Mouse (Mus musculus) neural tube, embryonic 11.5 days (tissue): ENCODE results near the gene Tomm40l. TPM values are rescaled to one million over a fixed set of nuclear protein-coding genes. Genes with fewer than 3 reads are reported as not detected.
A peak's percentile ranks its signal among the peaks of the same experiment; 100 is the strongest.

Experiments used
- ATAC-seq: fragments of 200-750 bp; cut with Nextera tagmentation; 2 replicates; pipeline ENCODE4 v1.8.0; 2017; ENCODE audit warnings: moderate number of reproducible peaks, mild to moderate bottlenecking, moderate TSS enrichment, moderate library complexity; ENCODE audit not compliant: insufficient read depth, low FRiP score, low TSS enrichment
- DNase-seq: peaks from one replicate; pipeline ENCODE4 v3.0.0-alpha.2; 2015; ENCODE audit warnings: low spot score
- H3K27ac ChIP-seq: fragments of 300-500 bp; sonication (generic); 2 replicates; pipeline ENCODE4 v1.5.1; 2014; ENCODE audit warnings: low read depth, mild to moderate bottlenecking, low read length
- H3K27me3 ChIP-seq: fragments of 300-500 bp; sonication (generic); 2 replicates; pipeline ENCODE4 v1.6.1; 2014; ENCODE audit warnings: mild to moderate bottlenecking, low read length, mixed read lengths; ENCODE audit not compliant: control insufficient read depth, insufficient read depth
- H3K36me3 ChIP-seq: fragments of 300-500 bp; sonication (generic); 2 replicates; pipeline ENCODE4 v1.6.1; 2014; ENCODE audit warnings: mild to moderate bottlenecking, low read length, moderate library complexity, mixed read lengths; ENCODE audit not compliant: control insufficient read depth, insufficient read depth
- H3K4me1 ChIP-seq: fragments of 300-500 bp; sonication (generic); 2 replicates; pipeline ENCODE4 v1.6.1; 2014; ENCODE audit warnings: low read length, mixed read lengths; ENCODE audit not compliant: control insufficient read depth, insufficient read depth
- H3K4me2 ChIP-seq: fragments of 300-500 bp; sonication (generic); 2 replicates; pipeline ENCODE4 v1.6.1; 2014; ENCODE audit warnings: low read depth, mild to moderate bottlenecking, moderate library complexity
- H3K4me3 ChIP-seq: fragments of 300-500 bp; sonication (generic); 2 replicates; pipeline ENCODE4 v1.5.1; 2014; ENCODE audit warnings: low read depth, low read length
- H3K9ac ChIP-seq: fragments of 300-500 bp; sonication (generic); 2 replicates; pipeline ENCODE4 v1.6.1; 2014; ENCODE audit warnings: mild to moderate bottlenecking, low read length
- H3K9me3 ChIP-seq: fragments of 300-500 bp; sonication (generic); 2 replicates; pipeline ENCODE4 v1.6.1; 2016; ENCODE audit warnings: low read length; ENCODE audit not compliant: control insufficient read depth
- WGBS: fragments of 180-500 bp; shearing (Covaris S2); extraction: QIAGEN DNeasy Blood & Tissue Kit; methylation state at CpG from one replicate; pipeline ENCODE4 v1.1.7; 2014; 5-methylcytosine and 5-hydroxymethylcytosine counted together
- polyA plus RNA-seq: library from polyadenylated mRNA; unstranded; fragments of >200 nt; fragmentation: Nextera tagmentation; extraction: Ambion mirVana; gene quantifications from 2 replicates; pipeline ENCODE4 v1.2.1, GENCODE M21; 2014

The Tomm40l gene
- polyA plus RNA-seq, 1 experiment from 2014 or later, result 36.6 TPM

GRCm38 (mm10) chr1:171209409-171209808, 12.9 kb downstream of the Tomm40l start:
- Histone ChIP-seq H3K36me3 (no peaks in the 10 kb centered on the region), H3K9ac (no peak overlapping the region), H3K9me3 (no peaks in the 10 kb centered on the region), H3K27ac (no peak overlapping the region), H3K27me3 (no peaks in the 10 kb centered on the region), H3K4me3 (no peak overlapping the region), H3K4me1 (no peaks in the 10 kb centered on the region), H3K4me2 (no peak overlapping the region)
- 32% methylated on average over 4 of the region's 4 CpGs for WGBS
- DNase-seq (no peak), ATAC-seq (no peak)

DNA sequence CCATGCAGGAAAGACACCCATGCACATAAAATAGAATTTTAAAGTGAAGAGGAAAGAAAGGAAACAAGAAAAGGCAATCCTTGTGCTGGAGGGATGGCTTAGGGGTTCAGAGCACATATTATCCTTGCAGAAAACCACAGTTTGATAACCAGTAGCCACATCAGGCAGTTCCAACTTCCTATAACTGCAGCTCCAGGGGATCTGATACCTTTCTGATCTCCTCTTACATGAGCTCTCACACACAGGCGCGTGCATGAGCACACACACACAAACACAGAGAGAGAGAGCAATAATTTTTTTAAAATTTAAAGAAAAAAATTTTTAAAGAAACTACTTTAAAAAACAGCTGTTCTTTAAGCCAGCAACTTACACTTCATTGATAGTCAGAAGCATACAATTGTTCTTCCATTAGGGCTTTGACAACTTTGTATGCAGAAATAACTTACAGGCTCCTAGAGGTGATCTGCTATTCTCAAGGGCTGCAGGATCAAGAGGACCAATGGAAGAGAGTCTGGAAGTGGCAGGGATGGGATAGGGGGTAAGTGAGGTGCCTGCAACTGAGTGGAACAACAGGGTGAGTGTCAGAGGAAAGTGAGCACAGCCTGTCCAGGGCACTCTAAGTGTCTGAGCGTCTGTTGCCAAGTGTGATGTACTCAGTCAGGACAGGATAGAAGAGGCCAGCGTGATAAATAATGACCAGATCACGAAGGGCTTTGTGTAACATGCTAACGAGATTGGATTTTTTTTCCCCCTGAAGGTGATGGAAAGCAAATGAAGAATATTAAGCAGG, 16.4 kb downstream of the Tomm40l start:
- WGBS, result 69% methylated on average over 6 of the region's 6 CpGs
- Histone ChIP-seq H3K9me3 (no peaks in the 10 kb centered on the region), H3K27me3 (no peaks in the 10 kb centered on the region), H3K27ac (no peak overlapping the region), H3K4me1 (no peaks in the 10 kb centered on the region), H3K9ac (no peak overlapping the region), H3K4me3 (no peak overlapping the region), H3K4me2 (no peak overlapping the region), H3K36me3 (no peaks in the 10 kb centered on the region)
- ATAC-seq (no peak), DNase-seq (no peak)

DNA sequence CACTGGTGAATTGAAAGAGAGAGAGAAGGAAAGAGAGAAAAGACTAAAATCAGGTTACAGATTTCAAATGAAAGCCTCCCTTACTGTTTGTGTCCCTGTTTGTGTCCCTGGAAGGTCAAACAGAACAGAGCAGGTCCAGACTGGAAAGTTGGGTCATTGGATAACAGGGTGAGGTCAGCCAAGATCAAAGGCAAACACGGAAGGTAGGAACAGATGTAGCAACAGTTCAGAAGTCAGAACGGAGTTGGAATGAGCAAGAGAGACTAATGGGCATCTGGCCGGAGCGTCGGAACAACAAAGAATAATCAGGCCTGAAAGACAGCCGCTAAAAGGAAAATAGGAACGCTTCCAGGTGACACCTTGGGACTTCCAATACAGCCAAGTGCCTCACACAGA, 18.1 kb downstream of the Tomm40l start:
- Histone ChIP-seq H3K4me2 (no peak overlapping the region), H3K36me3 (no peaks in the 10 kb centered on the region), H3K27me3 (no peaks in the 10 kb centered on the region), H3K4me3 (no peak overlapping the region), H3K4me1 (no peaks in the 10 kb centered on the region), H3K27ac (no peak overlapping the region), H3K9me3 (no peaks in the 10 kb centered on the region), H3K9ac (no peak overlapping the region)
- ATAC-seq (no peak), DNase-seq (no peak)
- 70% methylated on average over 7 of the region's 7 CpGs for WGBS

DNA sequence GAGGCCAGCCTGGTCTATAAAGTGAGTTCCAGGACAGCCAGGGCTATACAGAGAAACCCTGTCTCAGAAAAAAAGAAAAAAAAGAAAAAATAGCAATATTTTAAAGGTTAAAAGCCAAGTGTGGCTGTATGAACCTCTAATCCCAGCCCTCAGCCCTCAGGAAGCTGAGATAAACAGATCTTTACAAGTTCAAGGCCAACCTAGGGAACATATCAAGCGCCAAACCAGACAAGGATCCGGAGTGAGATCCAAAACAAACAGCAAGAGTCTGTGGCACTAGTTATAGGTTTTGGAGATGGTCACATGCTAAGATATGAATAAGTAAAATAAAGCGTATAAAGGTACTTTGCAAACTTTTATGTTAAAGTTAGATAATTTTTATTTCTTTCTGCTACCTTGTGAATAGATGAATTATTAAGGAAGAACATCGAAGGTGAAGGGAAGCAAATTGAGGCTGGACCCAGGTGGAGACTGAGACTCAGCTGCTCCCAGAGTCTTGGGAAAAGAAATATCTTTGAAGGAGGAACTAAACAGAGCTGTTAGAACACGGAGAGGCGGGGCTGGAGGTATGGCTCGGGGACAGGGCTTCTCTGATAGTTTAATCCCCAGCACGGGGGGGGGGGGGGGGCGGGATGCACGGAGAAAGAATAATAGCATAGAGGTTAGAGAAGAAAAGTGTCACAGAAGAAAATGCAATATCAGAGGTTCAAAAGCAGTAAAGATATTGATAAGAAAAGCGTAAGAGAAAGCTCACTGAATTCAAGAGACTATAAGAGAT, 18.7 kb downstream of the Tomm40l start:
- 70% methylated on average over 9 of the region's 11 CpGs for WGBS
- H3K4me2 ChIP-seq, result no peak overlapping the region
- H3K9me3 ChIP-seq, result no peaks in the 10 kb centered on the region
- H3K36me3 ChIP-seq, result no peaks in the 10 kb centered on the region
- H3K4me1 ChIP-seq, result no peaks in the 10 kb centered on the region
- H3K4me3 ChIP-seq, result no peak overlapping the region
- H3K9ac ChIP-seq, result no peak overlapping the region
- no peak for DNase-seq
- no peak overlapping the region for H3K27ac ChIP-seq
- H3K27me3 ChIP-seq, result no peaks in the 10 kb centered on the region
- no peak for ATAC-seq

GRCm38 (mm10) chr1:171200769-171201168, 21.5 kb downstream of the Tomm40l start:
- Histone ChIP-seq H3K4me2 (no peak overlapping the region), H3K27ac (no peak overlapping the region), H3K4me3 (no peak overlapping the region), H3K4me1 (no peaks in the 10 kb centered on the region; the same call in 1 of the 2 replicates), H3K36me3 (no peaks in the 10 kb centered on the region), H3K27me3 (peaks cover 11% of the 10 kb centered on the region), H3K9ac (no peak overlapping the region), H3K9me3 (no peaks in the 10 kb centered on the region)
- 98% methylated on average over 1 of the region's 1 CpGs for WGBS
- DNase-seq, result no peak
- ATAC-seq, result no peak

GRCm38 (mm10) chr1:171199532-171199931, 22.8 kb downstream of the Tomm40l start:
- Histone ChIP-seq H3K4me2 (no peak overlapping the region), H3K9ac (no peak overlapping the region), H3K4me3 (no peak overlapping the region), H3K36me3 (no peaks in the 10 kb centered on the region), H3K4me1 (no peaks in the 10 kb centered on the region; the same call in 1 of the 2 replicates), H3K27ac (no peak overlapping the region), H3K9me3 (no peaks in the 10 kb centered on the region), H3K27me3 (peaks cover 21% of the 10 kb centered on the region)
- 45% methylated on average over 1 of the region's 1 CpGs for WGBS
- DNase-seq (no peak), ATAC-seq (no peak)

GRCm38 (mm10) chr1:171195887-171196397, 26.4 kb downstream of the Tomm40l start, which contains the start of gene Pcp4l1:
Pcp4l1 (minus strand) TSS chr1:171196268.
- peaks cover 33% of the 10 kb centered on the region for H3K27me3 ChIP-seq
- peak within 1 kb of the TSS; percentile 51 for H3K4me3 ChIP-seq
- ATAC-seq (peak; percentile 67), DNase-seq (peak; percentile 55)
- peak within 1 kb of the TSS; percentile 43 for H3K9ac ChIP-seq
- under 1% methylated on average over 33 of the region's 33 CpGs for WGBS
- H3K9me3 ChIP-seq, result no peaks in the 10 kb centered on the region
- peak within 1 kb of the TSS; percentile 96 for H3K4me2 ChIP-seq
- no peak within 1 kb of the TSS for H3K27ac ChIP-seq
- H3K4me1 ChIP-seq, result peaks cover 9% of the 10 kb centered on the region
- no peaks in the 10 kb centered on the region for H3K36me3 ChIP-seq

DNA sequence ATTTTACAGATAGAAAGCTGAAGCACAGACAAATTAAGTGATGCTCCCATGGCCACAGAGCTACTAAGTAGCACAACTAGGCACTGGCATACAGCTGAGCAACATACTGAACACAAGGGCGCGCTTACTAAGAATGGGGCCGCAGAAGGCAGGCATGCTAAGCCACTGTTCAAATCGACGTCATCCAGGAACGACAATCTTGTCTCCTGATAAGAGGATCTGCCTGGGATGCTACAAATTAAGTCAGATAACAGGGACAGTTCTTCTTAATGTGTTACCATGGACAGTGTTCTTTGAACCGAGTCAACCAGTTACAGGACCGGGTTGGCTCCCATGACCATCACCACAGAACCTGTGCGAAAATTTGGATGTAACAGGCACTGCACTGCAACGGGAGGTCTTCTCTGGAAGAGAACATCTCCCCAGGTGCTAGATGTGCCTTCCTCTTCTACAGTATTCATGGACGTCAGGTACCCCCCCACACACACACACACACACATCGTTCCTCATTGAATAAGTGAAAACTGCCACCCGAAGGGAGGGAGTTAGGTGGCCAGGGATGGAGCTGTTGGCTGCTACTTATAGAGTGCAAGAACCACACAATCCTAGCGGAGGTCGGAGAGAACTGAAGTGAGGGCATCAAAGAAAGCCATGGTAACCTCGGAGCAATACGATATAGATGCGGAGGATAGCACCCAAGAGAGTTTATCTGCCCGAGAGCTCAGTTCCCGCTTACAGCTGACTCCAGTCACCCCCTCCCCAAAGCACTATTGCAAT, 27.1 kb downstream of the Tomm40l start:
- H3K4me2 ChIP-seq, result peak overlapping the region; percentile 96
- peaks cover 9% of the 10 kb centered on the region for H3K4me1 ChIP-seq
- no peaks in the 10 kb centered on the region for H3K9me3 ChIP-seq
- H3K27me3 ChIP-seq, result peaks cover 33% of the 10 kb centered on the region
- ATAC-seq, result no peak
- no peaks in the 10 kb centered on the region for H3K36me3 ChIP-seq
- no peak overlapping the region; the same call in 1 of the 2 replicates for H3K9ac ChIP-seq
- 5% methylated on average over 20 of the region's 20 CpGs for WGBS
- no peak overlapping the region for H3K27ac ChIP-seq
- peak; percentile 30 for DNase-seq
- H3K4me3 ChIP-seq, result peak overlapping the region; percentile 51
